Mouse (Mus musculus) liver (tissue): ENCODE results near the gene Heatr5a.

Experiments
- DNase-seq: peaks from one replicate; pipeline ENCODE4 v3.0.0-alpha.2; 2020; ENCODE audit warnings: mixed read lengths

The Heatr5a gene

GRCm38 (mm10) chr12:51843576-51844520 is 127.3 kb downstream of the Heatr5a start:
- DNase-seq, result peak; percentile 69

- peak; percentile 74 for DNase-seq
Observed at GRCm38 (mm10) chr12:51842081-51842864, 128.8 kb downstream of the Heatr5a start.

- no peak for DNase-seq
Observed at GRCm38 (mm10) chr12:51839856-51840255, 131.3 kb downstream of the Heatr5a start.

GRCm38 (mm10) chr12:51835219-51835618 is 135.9 kb downstream of the Heatr5a start:
- peak; percentile 44 for DNase-seq

- peak; percentile 53 for DNase-seq
Observed at GRCm38 (mm10) chr12:51831931-51832330, 139.2 kb downstream of the Heatr5a start.

GRCm38 (mm10) chr12:51831296-51831695 is 139.8 kb downstream of the Heatr5a start:
- peak; percentile 54 for DNase-seq

- no peak for DNase-seq
Observed at GRCm38 (mm10) chr12:51830671-51831070, 140.4 kb downstream of the Heatr5a start.

- no peak for DNase-seq
Observed at GRCm38 (mm10) chr12:51830077-51830402, 141.1 kb downstream of the Heatr5a start.

GRCm38 (mm10) chr12:51829290-51830076 is 141.6 kb downstream of the Heatr5a start, which contains the start of gene Hectd1:
Hectd1 (minus strand) TSS chr12:51829536.
- DNase-seq, result peak; percentile 89

- DNase-seq, result peak; percentile 74
Observed at GRCm38 (mm10) chr12:51828716-51829289, 142.3 kb downstream of the Heatr5a start.

- DNase-seq, result no peak
Observed at GRCm38 (mm10) chr12:51827958-51828650, 143.0 kb downstream of the Heatr5a start.
